Mouse (Mus musculus) CH12.LX (cell line): ENCODE data around the gene Ednra. TPM values are rescaled to one million over a fixed set of nuclear protein-coding genes. Genes with fewer than 3 reads are reported as not detected.

Experiments
- DNase-seq: peaks from one replicate; pipeline ENCODE4 v3.0.0-alpha.2; 2013; ENCODE audit errors: extremely low read depth
- H3K27ac ChIP-seq: 2 replicates; pipeline ENCODE4 v1.5.1; 2012; ENCODE audit warnings: low read depth, mild to moderate bottlenecking, control low read depth, moderate library complexity; ENCODE audit not compliant: insufficient read depth
- H3K27me3 ChIP-seq: replicated peaks from 2 replicates; pipeline ENCODE3; 2012; ENCODE audit warnings: inconsistent platforms
- H3K36me3 ChIP-seq, 2 experiments: replicated peaks in 1 of 2; 2 replicates each; pipeline versions ENCODE3 to v1.6.1; 2012; ENCODE audit warnings: inconsistent platforms in 1 of 2, low read length in 1 of 2, mild to moderate bottlenecking in 1 of 2, mixed read lengths in 1 of 2, moderate library complexity in 1 of 2; ENCODE audit not compliant: control insufficient read depth in 1 of 2, insufficient read depth in 1 of 2
- H3K4me1 ChIP-seq, 2 experiments: 2 replicates each; pipeline ENCODE4 v1.6.1; 2012; ENCODE audit warnings: inconsistent platforms in 1 of 2, moderate library complexity in 1 of 2; ENCODE audit not compliant: insufficient read depth in 2 of 2, control insufficient read depth in 1 of 2
- H3K4me2 ChIP-seq: 2 replicates; pipeline ENCODE4 v1.6.1; 2012; ENCODE audit warnings: low read depth, mild to moderate bottlenecking, control low read depth; ENCODE audit not compliant: poor library complexity, insufficient read depth, severe bottlenecking
- H3K4me3 ChIP-seq, 3 experiments: fragments of 150-350 bp in 1 of 3; sonication (generic) in 1 of 3; replicated peaks in 1 of 3; 2 replicates each; pipeline versions ENCODE3 to v1.5.1; 2011 to 2012; ENCODE audit warnings: low read depth in 2 of 3, low read length in 2 of 3, mild to moderate bottlenecking in 2 of 3, moderate library complexity in 2 of 3, control low read depth in 1 of 3, improper control_type of control experiment in 1 of 3, inconsistent platforms in 1 of 3, mixed read lengths in 1 of 3; ENCODE audit not compliant: poor library complexity in 1 of 3
- H3K79me2 ChIP-seq: replicated peaks from 2 replicates; pipeline ENCODE4 v1.6.1; 2012; ENCODE audit warnings: mild to moderate bottlenecking, moderate library complexity; ENCODE audit not compliant: control insufficient read depth, poor library complexity, insufficient read depth, severe bottlenecking; ENCODE audit errors: extremely low read depth
- H3K9ac ChIP-seq: 2 replicates; pipeline ENCODE4 v1.6.1; 2012; ENCODE audit warnings: low read depth, mild to moderate bottlenecking, control low read depth, moderate library complexity; ENCODE audit not compliant: insufficient read depth
- H3K9me3 ChIP-seq: replicated peaks from 2 replicates; pipeline ENCODE3; 2012; ENCODE audit warnings: low read length, inconsistent platforms, mixed read lengths
- CHD1 ChIP-seq: IDR thresholded peaks from 2 replicates; pipeline ENCODE4 v1.6.1; 2012; ENCODE audit warnings: low read depth, low read length, improper control_type of control experiment, inconsistent platforms
- CHD2 ChIP-seq: IDR thresholded peaks from 2 replicates; pipeline ENCODE4 v1.6.1; 2011; ENCODE audit warnings: low read length, improper control_type of control experiment
- CTCF ChIP-seq, 2 experiments: IDR thresholded peaks in 1 of 2; conservative IDR thresholded peaks in 1 of 2; 2 replicates each; pipeline ENCODE4 v1.5.1; 2011 to 2012; ENCODE audit warnings: low read depth in 2 of 2, low read length in 2 of 2, improper control_type of control experiment in 1 of 2, inconsistent platforms in 1 of 2, mild to moderate bottlenecking in 1 of 2, moderate library complexity in 1 of 2
- EP300 ChIP-seq: IDR thresholded peaks from 2 replicates; pipeline ENCODE4 v1.6.1; 2011; ENCODE audit warnings: low read length, improper control_type of control experiment
- IRF4 ChIP-seq: IDR thresholded peaks from 2 replicates; pipeline ENCODE4 v1.6.1; 2014; ENCODE audit warnings: low read depth, mild to moderate bottlenecking, inconsistent platforms, low read length, improper control_type of control experiment
- JUN ChIP-seq: IDR thresholded peaks from 2 replicates; pipeline ENCODE4 v1.6.1; 2011; ENCODE audit warnings: low read depth, mild to moderate bottlenecking, low read length, improper control_type of control experiment, moderate library complexity; ENCODE audit not compliant: insufficient read depth
- MAZ ChIP-seq: IDR thresholded peaks from 2 replicates; pipeline ENCODE4 v1.6.1; 2012; ENCODE audit warnings: low read depth, mild to moderate bottlenecking, inconsistent platforms, low read length, improper control_type of control experiment, moderate library complexity
- MEF2A ChIP-seq: IDR thresholded peaks from 2 replicates; pipeline ENCODE4 v1.6.1; 2014; ENCODE audit warnings: low read depth, mild to moderate bottlenecking, inconsistent platforms, low read length, improper control_type of control experiment, borderline replicate concordance
- MXI1 ChIP-seq: IDR thresholded peaks from 2 replicates; pipeline ENCODE4 v1.6.1; 2011; ENCODE audit warnings: mild to moderate bottlenecking, low read depth, low read length, improper control_type of control experiment
- MYC ChIP-seq: IDR thresholded peaks from 2 replicates; pipeline ENCODE4 v1.6.1; 2011; ENCODE audit warnings: low read depth, mild to moderate bottlenecking, improper control_type of control experiment, low read length
- POLR2A ChIP-seq: IDR thresholded peaks from 2 replicates; pipeline ENCODE4 v1.6.1; 2011; ENCODE audit warnings: low read depth, mild to moderate bottlenecking, improper control_type of control experiment, low read length
- POLR2AphosphoS2 ChIP-seq: IDR thresholded peaks from 2 replicates; pipeline ENCODE4 v1.6.1; 2011; ENCODE audit warnings: low read depth, low read length, improper control_type of control experiment
- SIN3A ChIP-seq: IDR thresholded peaks from 2 replicates; pipeline ENCODE4 v1.6.1; 2012; ENCODE audit warnings: low read length, improper control_type of control experiment, inconsistent platforms
- SMC3 ChIP-seq: IDR thresholded peaks from 2 replicates; pipeline ENCODE4 v1.6.1; 2011; ENCODE audit warnings: low read depth, low read length, improper control_type of control experiment
- TBP ChIP-seq: conservative IDR thresholded peaks from 2 replicates; pipeline ENCODE4 v1.6.1; 2011; ENCODE audit warnings: low read depth, low read length, improper control_type of control experiment
- USF2 ChIP-seq: conservative IDR thresholded peaks from 2 replicates; pipeline ENCODE4 v1.6.1; 2011; ENCODE audit warnings: low read depth, low read length, improper control_type of control experiment
- ZNF384 ChIP-seq: IDR thresholded peaks from 2 replicates; pipeline ENCODE4 v1.6.1; 2012; ENCODE audit warnings: low read depth, low read length, improper control_type of control experiment, inconsistent platforms
- dilution Hi-C: fragments of 300-500 bp; cut with MboI; formaldehyde crosslinking; loops from 2 replicates; pipeline ENCODE4 v1.14.3; 2020; ENCODE audit warnings: low sequenced_read_pairs; ENCODE audit not compliant: extremely low pct_unique_long_range_greater_than_20kb, extremely low pct_ligation_motif_present
- in situ Hi-C: fragments of 300-500 bp; cut with MboI; formaldehyde crosslinking; loops from 3 replicates; pipeline ENCODE4 v1.14.3; 2019; ENCODE audit warnings: low sequenced_read_pairs, low pct_ligation_motif_present, low pct_unique_long_range_greater_than_20kb, mixed read lengths
- polyA plus RNA-seq: library from polyadenylated mRNA; unstranded; fragments of >175 nt; gene quantifications from 2 replicates; pipeline ENCODE4 v1.2.1, GENCODE M21; 2012; ENCODE audit warnings: low read depth; ENCODE audit not compliant: insufficient read length
- total RNA-seq, 2 experiments: library from RNA; depleted of rRNA; stranded (reverse); fragments of 300-350 nt in 1 of 2; fragments of >200 nt in 1 of 2; gene quantifications; 2 replicates each; pipeline ENCODE4 v1.2.3; 2012 to 2014

Gene Ednra
- total and polyA plus RNA-seq, 3 experiments = 0.08 to 0.09 TPM; not detected in 1

DNA sequence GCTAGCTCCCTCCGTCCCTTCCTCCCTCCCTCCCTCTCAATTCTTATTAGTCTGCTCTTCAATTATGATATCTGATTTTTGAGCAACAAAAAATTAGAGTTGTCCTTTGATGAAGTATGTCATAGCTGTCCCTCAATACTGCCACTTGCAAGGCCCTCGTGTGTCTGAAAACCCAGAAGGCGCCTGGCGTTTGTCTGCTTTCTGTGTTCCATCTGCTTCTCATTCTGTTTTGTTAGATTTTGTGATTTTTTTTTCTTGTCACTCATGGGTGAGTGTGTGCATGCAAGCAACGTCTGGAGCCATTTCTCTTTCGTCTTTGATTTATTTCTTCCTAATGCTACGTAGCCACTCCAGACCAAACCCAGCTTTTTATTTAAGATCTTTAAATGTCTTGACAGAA lies 9.8 kb downstream of the Ednra start:
- Histone ChIP-seq H3K79me2 (no peaks in the 10 kb centered on the region), H3K9ac (no peak overlapping the region), H3K36me3 (no peaks in the 10 kb centered on the region), H3K9me3 (no peaks in the 10 kb centered on the region), H3K4me1 (no peaks in the 10 kb centered on the region), H3K27ac (no peak overlapping the region), H3K27me3 (no peaks in the 10 kb centered on the region), H3K4me2 (no peak overlapping the region), H3K4me3 (no peak overlapping the region)
- dilution Hi-C loops = no loop called here
- TF ChIP-seq IRF4 (no peak), TBP (no peak), POLR2A (no peak), ZNF384 (no peak), EP300 (no peak), MEF2A (no peak), MYC (no peak), SMC3 (no peak), SIN3A (no peak)
- DNase-seq = no peak
- in situ Hi-C loops = no loop called here

DNA sequence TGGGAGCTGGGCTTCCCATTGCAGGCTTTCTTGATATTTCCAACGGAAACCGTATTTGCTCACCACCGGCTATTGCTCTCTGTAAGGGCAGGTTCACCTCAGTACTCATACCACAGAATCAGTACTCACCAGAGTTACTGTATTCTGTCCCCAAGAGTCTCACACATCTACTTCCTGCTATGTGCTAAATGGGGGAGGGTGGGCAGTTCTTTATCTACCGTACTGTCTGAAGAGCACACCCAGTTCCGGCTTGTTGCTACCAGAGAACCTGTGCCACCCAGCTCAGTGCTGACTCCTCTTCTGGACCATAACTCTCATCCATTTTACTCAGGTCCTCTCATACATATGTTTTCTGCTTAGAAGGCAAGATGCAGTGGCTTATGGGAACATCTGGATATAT lies 10.6 kb downstream of the Ednra start:
- no peak overlapping the region for H3K4me3 ChIP-seq
- TF ChIP-seq MAZ = no peak
- no peak for TF ChIP-seq ZNF384
- no peak for TF ChIP-seq CTCF (conservative IDR thresholded peaks at IDR 0.05 in 1 of 2, IDR thresholded peaks at IDR 0.05 in 1 of 2; ENCODE audit: low read depth in 2 of 2, low read length in 2 of 2)
- no peak for TF ChIP-seq USF2
- TF ChIP-seq MXI1 = no peak
- no peak for TF ChIP-seq POLR2AphosphoS2
- no peak for TF ChIP-seq MYC
- no peak for TF ChIP-seq CHD1
- no peak for TF ChIP-seq JUN
- TF ChIP-seq SIN3A = no peak
- TF ChIP-seq POLR2A = no peak
- TF ChIP-seq CHD2 = no peak
- TF ChIP-seq MEF2A = no peak
- H3K9ac ChIP-seq = no peak overlapping the region
- H3K27ac ChIP-seq = no peak overlapping the region
- no peaks in the 10 kb centered on the region for H3K36me3 ChIP-seq
- no peak for DNase-seq
- H3K4me1 ChIP-seq = no peaks in the 10 kb centered on the region
- no peaks in the 10 kb centered on the region for H3K27me3 ChIP-seq
- no peaks in the 10 kb centered on the region for H3K79me2 ChIP-seq
- no peak overlapping the region for H3K4me2 ChIP-seq
- dilution Hi-C loops = no loop called here
- H3K9me3 ChIP-seq = no peaks in the 10 kb centered on the region
- in situ Hi-C loops = no loop called here
